In the genomic region with DNA sequence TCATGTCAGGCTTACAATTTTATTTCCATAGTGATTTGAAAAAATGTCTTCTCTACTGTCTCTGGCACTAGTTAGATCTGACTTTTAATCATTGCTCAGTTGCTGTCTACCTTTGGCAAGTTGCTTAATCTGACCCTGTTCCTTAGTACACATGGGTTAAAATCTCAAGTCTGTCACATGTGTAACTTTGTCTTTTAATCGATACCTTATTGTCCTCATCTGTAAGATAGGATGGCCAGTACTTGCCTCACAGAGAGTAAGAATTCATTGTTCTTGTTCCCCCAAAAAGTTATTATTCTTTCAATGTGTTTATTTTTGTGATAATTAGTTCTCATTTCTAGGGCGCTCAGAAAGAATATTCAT, we compare ENCODE assay signal across 8 mouse cellular contexts. TPM values are rescaled to one million over a fixed set of nuclear protein-coding genes. Genes with fewer than 3 reads are reported as not detected.
DNase-seq lines count a peak whose midpoint lies in the region; ATAC-seq and TF ChIP-seq lines count a peak whose summit lies in the region.

No protein-coding gene starts in this region.

- WGBS in neural tube, embryonic 11.5 days, result 39% methylated on average over 2 of the region's 2 CpGs
- 36% methylated on average over 2 of the region's 2 CpGs for WGBS in liver, embryonic 11.5 days
- WGBS in stomach, postnatal 0 days, result 28% methylated on average over 2 of the region's 2 CpGs

- no peak for ATAC-seq in neural tube, embryonic 11.5 days (ENCODE audit: insufficient read depth, low FRiP score, low TSS enrichment)
- ATAC-seq in liver, embryonic 11.5 days (replicated peaks; ENCODE audit: low FRiP score), result no peak
- no peak for ATAC-seq in stomach, postnatal 0 days (ENCODE audit: low FRiP score, low TSS enrichment)

- no peaks in the 10 kb centered on the region; the same call in 1 of the 2 replicates for H3K36me3 ChIP-seq in neural tube, embryonic 11.5 days (ENCODE audit: control insufficient read depth, insufficient read depth, low read length)
- no peaks in the 10 kb centered on the region for H3K36me3 ChIP-seq in liver, embryonic 11.5 days (ENCODE audit: control insufficient read depth, insufficient read depth, low read length)
- no peaks in the 10 kb centered on the region for H3K36me3 ChIP-seq in stomach, postnatal 0 days (ENCODE audit: control insufficient read depth, insufficient read depth, low read length)

- TF ChIP-seq EP300 in stomach, postnatal 0 days (optimal IDR thresholded peaks at IDR 0.05), result no peak

- H3K4me2 ChIP-seq in neural tube, embryonic 11.5 days (ENCODE audit: low read depth), result peak overlapping the region; percentile 50
- H3K4me2 ChIP-seq in liver, embryonic 11.5 days, result peak overlapping the region; percentile 73
- H3K4me2 ChIP-seq in stomach, postnatal 0 days (replicated peaks; ENCODE audit: low read depth), result peak overlapping the region; percentile 48

- H3K4me3 ChIP-seq in neural tube, embryonic 11.5 days (ENCODE audit: low read depth, low read length), result peak overlapping the region; percentile 91
- H3K4me3 ChIP-seq in liver, embryonic 11.5 days (ENCODE audit: low read depth, low read length), result peak overlapping the region; percentile 84
- peak overlapping the region; percentile 91 for H3K4me3 ChIP-seq in stomach, postnatal 0 days (ENCODE audit: low read depth, low read length)

- H3K4me1 ChIP-seq in neural tube, embryonic 11.5 days (ENCODE audit: control insufficient read depth, insufficient read depth, low read length), result peaks cover 10% of the 10 kb centered on the region
- peaks cover 13% of the 10 kb centered on the region for H3K4me1 ChIP-seq in liver, embryonic 11.5 days (replicated peaks; ENCODE audit: control insufficient read depth, insufficient read depth, low read length)
- H3K4me1 ChIP-seq in stomach, postnatal 0 days (replicated peaks; ENCODE audit: control insufficient read depth, insufficient read depth), result peaks cover 3% of the 10 kb centered on the region; the same call in 1 of the 2 replicates

- TF ChIP-seq CTCF in stomach, postnatal 0 days (IDR thresholded peaks at IDR 0.05; ENCODE audit: low read depth), result no peak

- H3K9ac ChIP-seq in neural tube, embryonic 11.5 days (ENCODE audit: low read length), result peak overlapping the region; percentile 77
- peak overlapping the region; percentile 76 for H3K9ac ChIP-seq in liver, embryonic 11.5 days (ENCODE audit: low read depth, low read length)
- H3K9ac ChIP-seq in stomach, postnatal 0 days (ENCODE audit: low read length), result peak overlapping the region; percentile 54

- no peaks in the 10 kb centered on the region for H3K27me3 ChIP-seq in neural tube, embryonic 11.5 days (ENCODE audit: control insufficient read depth, insufficient read depth, low read length)
- H3K27me3 ChIP-seq in liver, embryonic 11.5 days (replicated peaks; ENCODE audit: control insufficient read depth, insufficient read depth, low read length), result no peaks in the 10 kb centered on the region
- no peaks in the 10 kb centered on the region for H3K27me3 ChIP-seq in stomach, postnatal 0 days (ENCODE audit: control insufficient read depth, insufficient read depth, low read length)

- DNase-seq in cerebellum, adult 9-10 months, result peak; percentile 46
- DNase-seq in cerebellum, adult 9-11 months, result no peak
- no peak for DNase-seq in neural tube, embryonic 11.5 days (ENCODE audit: low spot score)
- no peak for DNase-seq in neural tube, embryonic 10.5 days (ENCODE audit: extremely low spot score, low spot score)
- no peak for DNase-seq in liver, embryonic 11.5 days (ENCODE audit: low spot score)
- no peak for DNase-seq in stomach, postnatal 0 days (ENCODE audit: low spot score)
- no peak for DNase-seq in left cerebral cortex, adult 9 months (ENCODE audit: low spot score in 2 of 2)
- no peak for DNase-seq in right cerebral cortex, postnatal 36 days (ENCODE audit: low spot score in 2 of 2)

- H3K9me3 ChIP-seq in neural tube, embryonic 11.5 days (ENCODE audit: control insufficient read depth, low read length), result no peaks in the 10 kb centered on the region
- H3K9me3 ChIP-seq in liver, embryonic 11.5 days (ENCODE audit: control insufficient read depth, low read length), result no peaks in the 10 kb centered on the region
- no peaks in the 10 kb centered on the region for H3K9me3 ChIP-seq in stomach, postnatal 0 days (ENCODE audit: control insufficient read depth, low read length)

- H3K27ac ChIP-seq in neural tube, embryonic 11.5 days (ENCODE audit: low read depth, low read length), result peak overlapping the region; percentile 89
- H3K27ac ChIP-seq in liver, embryonic 11.5 days (ENCODE audit: low read depth, low read length), result peak overlapping the region; percentile 93; the same call in 1 of the 2 replicates
- peak overlapping the region; percentile 90 for H3K27ac ChIP-seq in stomach, postnatal 0 days (replicated peaks)

RNA-seq across cellular contexts. Expression of gene Gatad2b, which starts 1.0 kb away (rescaled TPM):
- polyA plus RNA-seq in neural tube, embryonic 11.5 days (2014; fragmentation: Nextera tagmentation; extraction: Ambion mirVana), result 9.2 and 11.4 TPM in 2 replicates
- 7.9 and 8.2 TPM in 2 replicates for polyA plus RNA-seq in liver, embryonic 11.5 days (2014; fragmentation: Nextera tagmentation; extraction: Ambion mirVana)
- 4.0 and 4.8 TPM in 2 replicates for polyA plus RNA-seq in stomach, postnatal 0 days (2015; fragmentation: Nextera tagmentation; extraction: Ambion mirVana)

RNA-seq across cellular contexts. Expression of gene Dennd4b, which starts 27.0 kb away (rescaled TPM):
- 4.7 and 6.2 TPM in 2 replicates for polyA plus RNA-seq in neural tube, embryonic 11.5 days (2014; fragmentation: Nextera tagmentation; extraction: Ambion mirVana)
- 4.9 and 7.5 TPM in 2 replicates for polyA plus RNA-seq in liver, embryonic 11.5 days (2014; fragmentation: Nextera tagmentation; extraction: Ambion mirVana)
- polyA plus RNA-seq in stomach, postnatal 0 days (2015; fragmentation: Nextera tagmentation; extraction: Ambion mirVana), result 0.95 and 1.1 TPM in 2 replicates

RNA-seq across cellular contexts. Expression of gene Crtc2, which starts 38.0 kb away (rescaled TPM):
- polyA plus RNA-seq in neural tube, embryonic 11.5 days (2014; fragmentation: Nextera tagmentation; extraction: Ambion mirVana), result 9.8 and 13.9 TPM in 2 replicates
- 12.5 and 14.8 TPM in 2 replicates for polyA plus RNA-seq in liver, embryonic 11.5 days (2014; fragmentation: Nextera tagmentation; extraction: Ambion mirVana)
- 8.9 and 11.8 TPM in 2 replicates for polyA plus RNA-seq in stomach, postnatal 0 days (2015; fragmentation: Nextera tagmentation; extraction: Ambion mirVana)

RNA-seq across cellular contexts. Expression of gene Slc39a1, which starts 44.0 kb away (rescaled TPM):
- 50.6 and 51.4 TPM in 2 replicates for polyA plus RNA-seq in neural tube, embryonic 11.5 days (2014; fragmentation: Nextera tagmentation; extraction: Ambion mirVana)
- polyA plus RNA-seq in liver, embryonic 11.5 days (2014; fragmentation: Nextera tagmentation; extraction: Ambion mirVana), result 48.7 and 57.5 TPM in 2 replicates
- 95.4 and 102 TPM in 2 replicates for polyA plus RNA-seq in stomach, postnatal 0 days (2015; fragmentation: Nextera tagmentation; extraction: Ambion mirVana)

RNA-seq across cellular contexts. Expression of gene Creb3l4, which starts 48.7 kb away (rescaled TPM):
- 3.4 and 4.0 TPM in 2 replicates for polyA plus RNA-seq in neural tube, embryonic 11.5 days (2014; fragmentation: Nextera tagmentation; extraction: Ambion mirVana)
- polyA plus RNA-seq in liver, embryonic 11.5 days (2014; fragmentation: Nextera tagmentation; extraction: Ambion mirVana), result 0.82 and 2.2 TPM in 2 replicates
- 41.9 TPM in 2 replicates for polyA plus RNA-seq in stomach, postnatal 0 days (2015; fragmentation: Nextera tagmentation; extraction: Ambion mirVana)
